Mouse (Mus musculus) liver, embryonic 16.5 days (tissue): Measurements from ENCODE around the gene Mybphl. TPM values are rescaled to one million over a fixed set of nuclear protein-coding genes. Genes with fewer than 3 reads are reported as not detected.
A peak's percentile ranks its signal among the peaks of the same experiment; 100 is the strongest.

ENCODE experiments used
- ATAC-seq: fragments of 200-750 bp; cut with Nextera tagmentation; 2 replicates; pipeline ENCODE4 v1.8.0; 2017; ENCODE audit warnings: low read depth, mild to moderate bottlenecking, moderate number of reproducible peaks, moderate library complexity
- H3K27ac ChIP-seq: fragments of 300-500 bp; sonication (generic); 2 replicates; pipeline ENCODE4 v1.5.1; 2014; ENCODE audit warnings: mild to moderate bottlenecking, low read length
- H3K27me3 ChIP-seq: fragments of 300-500 bp; sonication (generic); 2 replicates; pipeline ENCODE4 v1.6.1; 2014; ENCODE audit warnings: low read depth, low read length, mixed read lengths; ENCODE audit not compliant: control insufficient read depth, insufficient read depth
- H3K36me3 ChIP-seq: fragments of 300-500 bp; sonication (generic); 2 replicates; pipeline ENCODE4 v1.6.1; 2014; ENCODE audit warnings: mild to moderate bottlenecking; ENCODE audit not compliant: control insufficient read depth, insufficient read depth
- H3K4me1 ChIP-seq: fragments of 300-500 bp; sonication (generic); 2 replicates; pipeline ENCODE4 v1.6.1; 2014; ENCODE audit warnings: low read depth, low read length, mixed read lengths; ENCODE audit not compliant: control insufficient read depth
- H3K4me2 ChIP-seq: fragments of 300-500 bp; sonication (generic); 2 replicates; pipeline ENCODE4 v1.6.1; 2014; ENCODE audit warnings: low read depth, low read length, mixed read lengths
- H3K4me3 ChIP-seq: fragments of 300-500 bp; sonication (generic); 2 replicates; pipeline ENCODE4 v1.5.1; 2014; ENCODE audit warnings: low read depth, mild to moderate bottlenecking, low read length
- H3K9ac ChIP-seq: fragments of 300-500 bp; sonication (generic); 2 replicates; pipeline ENCODE4 v1.6.1; 2014; ENCODE audit warnings: low read depth, low read length
- H3K9me3 ChIP-seq: fragments of 300-500 bp; sonication (generic); replicated peaks from 2 replicates; pipeline ENCODE4 v1.6.1; 2016; ENCODE audit warnings: low read length; ENCODE audit not compliant: control insufficient read depth
- WGBS: fragments of 180-500 bp; shearing (Covaris S2); extraction: QIAGEN DNeasy Blood & Tissue Kit; methylation state at CpG from one replicate; pipeline ENCODE4 v1.1.7; 2014; ENCODE audit not compliant: insufficient replicate concordance; 5-methylcytosine and 5-hydroxymethylcytosine counted together
- polyA plus RNA-seq: library from polyadenylated mRNA; unstranded; fragments of >200 nt; fragmentation: Nextera tagmentation; extraction: Ambion mirVana; gene quantifications from 2 replicates; pipeline ENCODE4 v1.2.1, GENCODE M21; 2015

The Mybphl gene
- polyA plus RNA-seq, 1 experiment from 2014 or later = 1.0 TPM

DNA sequence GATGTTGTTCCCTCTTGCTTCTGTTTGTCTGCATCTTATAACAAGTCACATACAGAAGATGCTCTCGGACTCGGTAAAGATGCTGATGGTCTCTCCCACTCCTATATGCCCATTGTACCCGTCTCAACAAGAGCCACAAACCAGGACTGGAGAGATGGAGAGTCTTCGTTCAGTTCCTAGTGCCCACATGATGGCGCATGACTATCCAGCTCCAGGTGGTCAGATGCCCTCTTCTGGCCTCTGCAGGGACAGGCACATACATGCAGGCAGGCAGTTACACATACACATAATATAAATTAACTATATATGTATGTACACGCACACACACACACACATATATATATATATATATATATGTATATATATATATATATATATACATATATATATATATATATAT lies 16.0 kb downstream of the Mybphl start:
- H3K27me3 ChIP-seq = no peaks in the 10 kb centered on the region
- 69% methylated on average over 6 of the region's 6 CpGs for WGBS
- no peak overlapping the region for H3K4me2 ChIP-seq
- H3K36me3 ChIP-seq = no peaks in the 10 kb centered on the region
- no peak overlapping the region for H3K4me3 ChIP-seq
- H3K9ac ChIP-seq = no peak overlapping the region
- ATAC-seq = no peak
- peaks cover 25% of the 10 kb centered on the region for H3K4me1 ChIP-seq
- no peaks in the 10 kb centered on the region for H3K9me3 ChIP-seq
- no peak overlapping the region for H3K27ac ChIP-seq

DNA sequence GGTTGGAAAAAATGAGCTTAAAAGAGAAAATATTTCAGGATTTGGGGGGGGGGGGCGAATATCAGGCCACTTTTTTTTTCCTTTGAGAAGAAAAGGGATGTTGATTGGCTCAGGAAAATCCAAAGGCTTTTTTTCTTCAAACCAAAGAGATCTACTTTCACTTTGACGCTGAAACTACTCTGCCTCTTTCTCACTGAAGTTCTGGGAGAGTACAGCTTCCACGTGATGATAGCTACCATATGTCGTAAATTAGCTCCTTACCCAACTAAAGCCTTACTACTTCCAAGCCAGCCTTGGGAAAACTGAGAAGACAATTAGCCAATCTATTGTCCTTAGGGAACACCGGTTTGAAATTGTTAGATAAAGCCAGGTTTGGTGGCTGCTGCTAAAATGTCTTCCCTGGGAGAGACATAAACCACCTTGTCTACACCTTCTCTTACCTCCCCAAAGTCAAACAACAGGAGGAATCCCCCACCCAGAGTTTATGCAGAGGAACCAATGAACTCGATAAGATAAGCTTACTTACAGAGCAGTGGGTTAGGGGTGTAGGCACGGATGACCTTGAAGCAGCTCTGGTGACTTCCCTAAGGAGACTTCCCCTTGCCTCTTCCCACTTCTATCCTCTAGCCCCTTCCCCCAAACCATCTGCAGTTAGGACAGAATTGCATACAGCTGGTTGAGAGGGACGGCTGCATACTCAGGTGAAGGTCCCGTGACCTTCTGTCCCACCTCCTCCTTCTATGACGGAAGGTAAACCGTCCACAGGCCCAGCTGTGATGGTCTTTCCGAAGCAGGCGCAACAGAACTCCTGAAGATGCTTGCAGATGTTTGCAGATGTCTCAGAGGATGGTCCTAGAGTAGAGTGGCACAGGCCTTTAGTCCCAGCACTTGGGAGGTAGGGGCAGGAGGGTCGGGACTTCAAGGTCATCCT lies 17.5 kb downstream of the Mybphl start:
- Histone ChIP-seq H3K9ac (no peak overlapping the region; the same call in 1 of the 2 replicates), H3K36me3 (peaks cover 6% of the 10 kb centered on the region), H3K4me2 (peak overlapping the region; percentile 51), H3K27ac (no peak overlapping the region), H3K9me3 (no peaks in the 10 kb centered on the region), H3K4me1 (peaks cover 25% of the 10 kb centered on the region), H3K27me3 (no peaks in the 10 kb centered on the region), H3K4me3 (peak overlapping the region; percentile 13)
- WGBS = 47% methylated on average over 14 of the region's 14 CpGs
- no peak for ATAC-seq

GRCm38 (mm10) chr3:108383485-108384354 lies 19.0 kb downstream of the Mybphl start, which contains the start of gene Psrc1:
Gene Psrc1, plus strand, starts transcription at chr3:108383839.
- peaks cover 24% of the 10 kb centered on the region for H3K4me1 ChIP-seq
- peak within 1 kb of the TSS; percentile 68 for H3K4me2 ChIP-seq
- 2% methylated on average over 44 of the region's 44 CpGs for WGBS
- no peaks in the 10 kb centered on the region for H3K9me3 ChIP-seq
- H3K4me3 ChIP-seq = peak within 1 kb of the TSS; percentile 64
- H3K27me3 ChIP-seq = no peaks in the 10 kb centered on the region
- H3K36me3 ChIP-seq = peaks cover 6% of the 10 kb centered on the region
- peak; percentile 93 for ATAC-seq
- no peak within 1 kb of the TSS for H3K27ac ChIP-seq
- peak within 1 kb of the TSS; percentile 49 for H3K9ac ChIP-seq

- Histone ChIP-seq H3K9ac (peak overlapping the region; percentile 49), H3K4me1 (peaks cover 24% of the 10 kb centered on the region), H3K36me3 (peaks cover 6% of the 10 kb centered on the region), H3K4me3 (peak overlapping the region; percentile 64), H3K4me2 (peak overlapping the region; percentile 68), H3K27ac (no peak overlapping the region), H3K9me3 (no peaks in the 10 kb centered on the region), H3K27me3 (no peaks in the 10 kb centered on the region)
- ATAC-seq = no peak
- WGBS = 49% methylated on average over 2 of the region's 2 CpGs
Measured at GRCm38 (mm10) chr3:108384425-108384824, 19.7 kb downstream of the Mybphl start.

DNA sequence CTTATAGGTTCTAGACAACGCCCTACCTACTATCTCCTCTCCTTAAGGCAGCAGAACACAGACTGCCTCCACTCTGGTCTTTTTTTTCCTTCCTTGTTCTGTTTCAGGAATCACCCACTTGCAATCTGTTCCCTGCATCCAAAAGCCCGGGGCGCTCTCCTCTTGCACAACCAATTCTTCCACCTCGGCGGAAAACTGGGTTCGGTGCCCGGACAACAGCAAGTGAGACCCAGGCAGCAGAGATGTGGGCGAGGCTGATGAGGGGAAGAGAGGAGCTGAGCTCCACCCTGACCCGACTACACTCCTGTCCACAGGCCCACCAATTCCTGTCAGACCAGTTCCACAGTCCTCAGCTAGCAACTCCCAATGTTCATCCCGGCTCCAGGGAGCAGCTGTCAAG lies 21.5 kb downstream of the Mybphl start:
- ATAC-seq = no peak
- no peak overlapping the region for H3K27ac ChIP-seq

DNA sequence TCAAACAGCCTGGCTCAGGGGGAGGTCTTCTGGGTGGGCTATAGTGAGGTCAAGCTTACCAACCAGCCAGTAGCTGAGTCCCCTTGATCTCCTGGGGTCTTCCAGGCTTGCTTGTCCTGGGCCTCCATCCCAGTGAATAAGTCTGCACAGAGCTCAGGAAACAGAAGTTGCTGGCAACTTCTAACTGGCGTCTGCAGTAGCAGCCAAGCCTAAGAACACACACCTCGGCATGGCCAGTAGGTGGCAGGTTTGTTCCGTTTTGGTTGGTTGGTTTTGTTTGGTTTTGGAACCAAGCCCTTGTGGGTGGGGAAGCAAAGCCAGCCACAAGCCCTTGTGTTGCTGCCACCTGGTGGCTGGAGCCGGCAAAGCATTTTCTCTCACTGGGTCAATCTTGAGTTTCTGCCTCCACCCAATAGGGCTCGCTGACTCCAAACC lies 24.4 kb downstream of the Mybphl start:
- H3K27me3 ChIP-seq = no peaks in the 10 kb centered on the region
- H3K36me3 ChIP-seq = peaks cover 6% of the 10 kb centered on the region
- peak overlapping the region; percentile 26; the same call in 1 of the 2 replicates for H3K4me2 ChIP-seq
- H3K4me3 ChIP-seq = no peak overlapping the region
- peak; percentile 74 for ATAC-seq
- H3K9me3 ChIP-seq = no peaks in the 10 kb centered on the region
- H3K9ac ChIP-seq = no peak overlapping the region
- H3K4me1 ChIP-seq = peaks cover 10% of the 10 kb centered on the region
- no peak overlapping the region for H3K27ac ChIP-seq
- 0% methylated on average over 5 of the region's 5 CpGs for WGBS

More for the DNA sequence above, 21.5 kb downstream of the Mybphl start:
- H3K9me3 ChIP-seq = no peaks in the 10 kb centered on the region
- no peak overlapping the region for H3K4me2 ChIP-seq
- H3K4me3 ChIP-seq = no peak overlapping the region
- H3K4me1 ChIP-seq = peaks cover 24% of the 10 kb centered on the region
- WGBS = 82% methylated on average over 10 of the region's 10 CpGs
- peaks cover 6% of the 10 kb centered on the region for H3K36me3 ChIP-seq
- H3K27me3 ChIP-seq = no peaks in the 10 kb centered on the region
- H3K9ac ChIP-seq = no peak overlapping the region

- H3K36me3 ChIP-seq = no peaks in the 10 kb centered on the region
- ATAC-seq = no peak
- WGBS = 28% methylated on average over 10 of the region's 10 CpGs
- peaks cover 5% of the 10 kb centered on the region for H3K4me1 ChIP-seq
- H3K9ac ChIP-seq = no peak overlapping the region
- H3K9me3 ChIP-seq = no peaks in the 10 kb centered on the region
- H3K4me2 ChIP-seq = no peak overlapping the region
- H3K27ac ChIP-seq = no peak overlapping the region
- no peaks in the 10 kb centered on the region for H3K27me3 ChIP-seq
- no peak overlapping the region for H3K4me3 ChIP-seq
Measured at GRCm38 (mm10) chr3:108392299-108392698, 27.6 kb downstream of the Mybphl start.

GRCm38 (mm10) chr3:108392793-108393192 lies 28.1 kb downstream of the Mybphl start:
- H3K36me3 ChIP-seq = no peaks in the 10 kb centered on the region
- H3K27me3 ChIP-seq = no peaks in the 10 kb centered on the region
- no peaks in the 10 kb centered on the region for H3K9me3 ChIP-seq
- no peak overlapping the region for H3K4me2 ChIP-seq
- ATAC-seq = no peak
- peaks cover 5% of the 10 kb centered on the region for H3K4me1 ChIP-seq
- WGBS = 60% methylated on average over 15 of the region's 15 CpGs
- H3K27ac ChIP-seq = no peak overlapping the region
- H3K4me3 ChIP-seq = no peak overlapping the region
- H3K9ac ChIP-seq = no peak overlapping the region
